23 mouse cellular contexts compared by ENCODE assay signal in genomic region chr13:52031465-52031864, GRCm38 (mm10).
DNase-seq lines count a peak whose midpoint lies in the region; ATAC-seq lines count a peak whose summit lies in the region.
"Had no signal": no experiment of that assay in that cellular context is flagged by ENCODE, and none has a peak within 500 bp of the region (broad histone marks: within the 10 kb centered on the region; RNA-seq: fewer than 3 reads in every experiment).

No protein-coding gene starts in this region.

- peak; percentile 83 for ATAC-seq in granulocyte monocyte progenitor cell, adult 5-6 weeks (replicated peaks; ENCODE audit: poor library complexity, severe bottlenecking)
- peak; percentile 60 for ATAC-seq in megakaryocyte progenitor cell, adult 5-6 weeks (replicated peaks; ENCODE audit: poor library complexity)
- ATAC-seq in forebrain, embryonic 13.5 days: no peak
- no peak for ATAC-seq in forebrain, embryonic 14.5 days
- ATAC-seq: activated CD4-positive, CD25-positive, alpha-beta regulatory T cell, adult 4 months; hindbrain, embryonic 16.5 days; Patski had no signal

- no peak overlapping the region for H3K4me2 ChIP-seq in forebrain, embryonic 13.5 days
- no peak overlapping the region for H3K4me2 ChIP-seq in forebrain, embryonic 14.5 days (ENCODE audit: low read length)
- H3K4me2 ChIP-seq: embryonic facial prominence, embryonic 13.5 days; heart, embryonic 13.5 days; neural tube, embryonic 12.5 days had no signal

- no peak overlapping the region for H3K27ac ChIP-seq in forebrain, embryonic 13.5 days
- no peak overlapping the region for H3K27ac ChIP-seq in forebrain, embryonic 14.5 days (ENCODE audit: low read depth, low read length)
- H3K27ac ChIP-seq: embryonic facial prominence, embryonic 13.5 days; heart, embryonic 13.5 days; neural tube, embryonic 12.5 days had no signal

- H3K27me3 ChIP-seq in forebrain, embryonic 13.5 days: no peaks in the 10 kb centered on the region
- no peaks in the 10 kb centered on the region for H3K27me3 ChIP-seq in forebrain, embryonic 14.5 days (replicated peaks; ENCODE audit: control insufficient read depth, insufficient read depth, low read length)
- H3K27me3 ChIP-seq: embryonic facial prominence, embryonic 13.5 days; heart, embryonic 13.5 days; neural tube, embryonic 12.5 days; Patski had no signal

- no peak overlapping the region for H3K4me3 ChIP-seq in forebrain, embryonic 13.5 days
- no peak overlapping the region for H3K4me3 ChIP-seq in forebrain, embryonic 14.5 days (ENCODE audit: low read depth, low read length)
- H3K4me3 ChIP-seq: embryonic facial prominence, embryonic 13.5 days; heart, embryonic 13.5 days; megakaryocyte, embryonic 14.5 days; neural tube, embryonic 12.5 days had no signal

- H3K9me3 ChIP-seq in forebrain, embryonic 13.5 days (replicated peaks): no peaks in the 10 kb centered on the region
- H3K9me3 ChIP-seq in forebrain, embryonic 14.5 days (replicated peaks; ENCODE audit: control insufficient read depth, low read length): no peaks in the 10 kb centered on the region
- H3K9me3 ChIP-seq: embryonic facial prominence, embryonic 13.5 days; heart, embryonic 13.5 days; neural tube, embryonic 12.5 days had no signal

- 85% methylated on average over 5 of the region's 5 CpGs for WGBS in forebrain, embryonic 13.5 days
- 90% methylated on average over 5 of the region's 5 CpGs for WGBS in forebrain, embryonic 14.5 days

- H3K36me3 ChIP-seq in forebrain, embryonic 13.5 days (ENCODE audit: poor library complexity, severe bottlenecking): no peaks in the 10 kb centered on the region
- H3K36me3 ChIP-seq in forebrain, embryonic 14.5 days (ENCODE audit: control insufficient read depth, insufficient read depth, low read length): no peaks in the 10 kb centered on the region
- H3K36me3 ChIP-seq: embryonic facial prominence, embryonic 13.5 days; heart, embryonic 13.5 days; neural tube, embryonic 12.5 days had no signal

- peak; percentile 35 for DNase-seq in kidney, adult 9 months
- DNase-seq in kidney, adult 11 months: no peak
- DNase-seq in A20 (ENCODE audit: low read depth, low spot score): peak; percentile 38
- no peak for DNase-seq in urinary bladder, postnatal 10 days (ENCODE audit: low spot score)
- no peak for DNase-seq in forebrain, embryonic 14.5 days (ENCODE audit: low spot score)
- DNase-seq: adrenal gland, postnatal 36 days; cerebellum, adult 9-10 months; gastrocnemius, postnatal 25 days; heart, postnatal 4 days; liver; lung, adult 2 months; right cerebral cortex, postnatal 25 days; thymus, adult 18-20 months had no signal

- H3K9ac ChIP-seq in forebrain, embryonic 13.5 days: no peak overlapping the region
- H3K9ac ChIP-seq in forebrain, embryonic 14.5 days (ENCODE audit: low read length): no peak overlapping the region
- H3K9ac ChIP-seq: embryonic facial prominence, embryonic 13.5 days; heart, embryonic 13.5 days; neural tube, embryonic 12.5 days had no signal

- H3K4me1 ChIP-seq in forebrain, embryonic 13.5 days: peaks cover 5% of the 10 kb centered on the region; the same call in 1 of the 2 replicates
- H3K4me1 ChIP-seq in forebrain, embryonic 14.5 days (ENCODE audit: control insufficient read depth, insufficient read depth, low read length): 0 out of 2 replicates have a peak, but pooled peaks cover 3% of the 10 kb centered on the region

Comparison
In these comparisons a context has a peak if more than half of its experiments do, and no peak if none do; other contexts are left out.
1. DNase-seq: peak in kidney, adult 9 months (single experiment) and A20 (single experiment); none in kidney, adult 11 months (single experiment), urinary bladder, postnatal 10 days (single experiment) and forebrain, embryonic 14.5 days (single experiment).
2. ATAC-seq: peak in granulocyte monocyte progenitor cell, adult 5-6 weeks (single experiment) and megakaryocyte progenitor cell, adult 5-6 weeks (single experiment); none in forebrain, embryonic 13.5 days (single experiment) and forebrain, embryonic 14.5 days (single experiment).